Mouse (Mus musculus): ENCODE measurements around the gene Gad2. TPM values are rescaled to one million over a fixed set of nuclear protein-coding genes. Genes with fewer than 3 reads are reported as not detected.

Gene Gad2
- polyA plus RNA-seq, 1 experiment from 2014 or later: not detected

- H3K4me1 ChIP-seq (ENCODE audit: control insufficient read depth, insufficient read depth, low read length): peaks cover 7% of the 10 kb centered on the region; the same call in 1 of the 2 replicates
- WGBS: under 1% methylated on average over 6 of the region's 6 CpGs
- no peak overlapping the region for H3K4me3 ChIP-seq (ENCODE audit: low read depth, low read length)
- no peak overlapping the region for H3K9ac ChIP-seq (replicated peaks; ENCODE audit: low read depth, low read length)
- H3K9me3 ChIP-seq (ENCODE audit: control insufficient read depth, low read depth, low read length): no peaks in the 10 kb centered on the region
- no peaks in the 10 kb centered on the region for H3K36me3 ChIP-seq (ENCODE audit: control insufficient read depth, insufficient read depth, low read length)
- ATAC-seq (ENCODE audit: insufficient number of reproducible peaks, insufficient read depth, low FRiP score, low read depth): no peak
- no peak overlapping the region for H3K4me2 ChIP-seq (replicated peaks; ENCODE audit: low read depth, low read length)
- H3K27me3 ChIP-seq (ENCODE audit: control insufficient read depth, insufficient read depth, low read length): peaks cover 60% of the 10 kb centered on the region
- H3K27ac ChIP-seq (ENCODE audit: low read length): no peak overlapping the region
These were observed 2.0 kb upstream of the Gad2 start for GRCm38 (mm10) chr2:22620030-22620429.

GRCm38 (mm10) chr2:22620534-22620933, 1.5 kb upstream of the Gad2 start:
- Histone ChIP-seq H3K9me3 (ENCODE audit: control insufficient read depth, low read depth, low read length) (no peaks in the 10 kb centered on the region), H3K27ac (ENCODE audit: low read length) (no peak overlapping the region), H3K4me2 (replicated peaks; ENCODE audit: low read depth, low read length) (no peak overlapping the region), H3K36me3 (ENCODE audit: control insufficient read depth, insufficient read depth, low read length) (no peaks in the 10 kb centered on the region), H3K4me3 (ENCODE audit: low read depth, low read length) (no peak overlapping the region), H3K9ac (replicated peaks; ENCODE audit: low read depth, low read length) (no peak overlapping the region), H3K27me3 (ENCODE audit: control insufficient read depth, insufficient read depth, low read length) (peaks cover 65% of the 10 kb centered on the region), H3K4me1 (ENCODE audit: control insufficient read depth, insufficient read depth, low read length) (peaks cover 7% of the 10 kb centered on the region; the same call in 1 of the 2 replicates)
- WGBS: 6% methylated on average over 7 of the region's 7 CpGs
- ATAC-seq (ENCODE audit: insufficient number of reproducible peaks, insufficient read depth, low FRiP score, low read depth): no peak

- H3K4me3 ChIP-seq (ENCODE audit: low read depth, low read length): 0 out of 2 replicates have a peak overlapping the region, but pooled peaks have one; percentile 31
- no peak overlapping the region for H3K9ac ChIP-seq (replicated peaks; ENCODE audit: low read depth, low read length)
- H3K27me3 ChIP-seq (ENCODE audit: control insufficient read depth, insufficient read depth, low read length): peaks cover 71% of the 10 kb centered on the region
- H3K4me2 ChIP-seq (replicated peaks; ENCODE audit: low read depth, low read length): no peak overlapping the region; the same call in 1 of the 2 replicates
- no peaks in the 10 kb centered on the region for H3K36me3 ChIP-seq (ENCODE audit: control insufficient read depth, insufficient read depth, low read length)
- no peaks in the 10 kb centered on the region for H3K9me3 ChIP-seq (ENCODE audit: control insufficient read depth, low read depth, low read length)
- no peak overlapping the region for H3K27ac ChIP-seq (ENCODE audit: low read length)
- 4% methylated on average over 20 of the region's 20 CpGs for WGBS
- no peak for ATAC-seq (ENCODE audit: insufficient number of reproducible peaks, insufficient read depth, low FRiP score, low read depth)
- H3K4me1 ChIP-seq (ENCODE audit: control insufficient read depth, insufficient read depth, low read length): peaks cover 7% of the 10 kb centered on the region; the same call in 1 of the 2 replicates
These were observed 802 bp upstream of the Gad2 start for GRCm38 (mm10) chr2:22620978-22621827.

DNA sequence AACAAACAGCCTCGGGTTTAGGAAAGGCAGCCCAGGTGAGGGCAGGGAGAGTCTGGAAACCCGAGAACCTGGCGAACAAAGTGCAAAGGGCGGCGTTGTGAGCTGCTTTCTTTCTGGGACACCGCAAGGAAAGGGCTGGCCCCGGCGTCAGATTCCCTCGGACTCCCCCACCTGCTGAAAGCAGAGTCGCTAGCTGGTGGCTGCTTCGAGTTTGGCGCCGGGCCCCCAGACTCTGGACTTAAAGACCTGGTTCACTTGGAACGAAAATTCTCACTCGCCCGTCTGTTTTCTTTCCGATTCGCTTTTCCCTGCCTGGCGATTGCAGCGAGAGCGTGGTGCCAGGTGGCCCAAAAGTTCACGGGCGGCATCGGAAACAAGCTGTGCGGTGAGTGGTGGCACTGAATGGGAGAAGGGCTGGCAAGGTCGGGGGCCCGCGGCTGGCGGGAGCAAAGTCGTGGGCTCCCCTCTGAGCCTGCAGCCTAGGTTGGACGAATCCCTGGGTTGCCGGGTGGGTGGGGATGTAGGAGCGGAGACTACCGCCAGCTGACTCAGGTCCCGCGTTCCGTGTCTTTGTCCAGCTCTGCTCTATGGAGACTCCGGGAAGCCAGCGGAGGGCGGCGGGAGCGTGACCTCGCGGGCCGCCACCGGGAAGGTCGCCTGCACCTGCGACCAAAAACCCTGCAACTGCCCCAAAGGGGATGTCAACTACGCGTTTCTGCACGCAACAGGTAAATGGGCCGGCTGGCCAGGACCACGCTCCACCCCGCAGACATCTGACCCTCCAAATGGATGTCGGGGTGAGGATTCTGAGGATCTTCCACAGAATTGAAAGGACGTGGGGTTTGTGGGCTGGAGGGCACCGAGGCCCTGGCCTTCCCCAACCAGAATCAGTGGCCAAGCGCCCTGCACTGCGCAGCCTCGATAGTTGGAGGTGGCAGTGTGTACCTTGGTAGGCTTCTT, 1.4 kb downstream of the Gad2 start:
- peaks cover 73% of the 10 kb centered on the region for H3K27me3 ChIP-seq (ENCODE audit: control insufficient read depth, insufficient read depth, low read length)
- H3K27ac ChIP-seq (ENCODE audit: low read length): no peak overlapping the region
- 0 out of 2 replicates have a peak, but pooled peaks have one; percentile 8 for ATAC-seq (ENCODE audit: insufficient number of reproducible peaks, insufficient read depth, low FRiP score, low read depth)
- peaks cover 7% of the 10 kb centered on the region; the same call in 1 of the 2 replicates for H3K4me1 ChIP-seq (ENCODE audit: control insufficient read depth, insufficient read depth, low read length)
- H3K4me3 ChIP-seq (ENCODE audit: low read depth, low read length): peak overlapping the region; percentile 31; the same call in 1 of the 2 replicates
- WGBS: under 1% methylated on average over 60 of the region's 60 CpGs
- H3K9ac ChIP-seq (replicated peaks; ENCODE audit: low read depth, low read length): no peak overlapping the region
- peak overlapping the region; percentile 62 for H3K4me2 ChIP-seq (replicated peaks; ENCODE audit: low read depth, low read length)
- no peaks in the 10 kb centered on the region for H3K36me3 ChIP-seq (ENCODE audit: control insufficient read depth, insufficient read depth, low read length)
- no peaks in the 10 kb centered on the region for H3K9me3 ChIP-seq (ENCODE audit: control insufficient read depth, low read depth, low read length)

DNA sequence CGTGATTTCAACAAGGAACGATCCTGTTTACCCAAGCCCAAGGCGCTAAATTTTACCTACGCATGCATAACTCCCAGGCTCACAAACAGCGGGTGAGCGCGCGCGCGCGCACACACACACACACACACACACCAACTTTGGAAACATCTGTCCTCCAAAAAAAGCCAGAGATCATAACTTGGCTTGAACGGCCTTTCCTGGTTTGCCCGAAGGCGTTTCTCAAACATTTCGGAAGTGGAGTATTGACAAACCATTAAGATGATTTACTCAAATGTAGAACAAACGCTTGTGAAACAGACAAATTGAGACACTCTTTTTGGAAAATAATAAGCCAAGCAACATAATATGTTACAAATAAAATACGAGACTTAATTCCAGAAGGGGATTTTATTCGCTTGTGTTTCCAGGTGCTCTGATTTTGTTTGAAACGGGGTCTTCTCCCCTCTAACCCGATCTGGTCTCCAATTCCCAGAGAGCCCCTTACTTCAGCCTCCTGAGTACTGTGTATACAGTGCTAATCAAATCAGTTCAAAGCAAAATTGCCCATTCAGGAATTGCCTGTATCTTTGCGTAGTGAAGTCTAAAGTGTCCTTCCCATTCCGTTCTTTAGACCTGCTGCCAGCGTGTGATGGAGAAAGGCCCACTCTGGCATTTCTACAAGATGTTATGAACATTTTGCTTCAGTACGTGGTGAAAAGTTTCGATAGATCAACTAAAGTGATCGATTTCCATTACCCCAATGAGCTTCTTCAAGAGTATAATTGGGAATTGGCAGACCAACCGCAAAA, 2.4 kb downstream of the Gad2 start:
- H3K4me3 ChIP-seq (ENCODE audit: low read depth, low read length): no peak overlapping the region
- WGBS: 5% methylated on average over 27 of the region's 27 CpGs
- H3K4me2 ChIP-seq (replicated peaks; ENCODE audit: low read depth, low read length): no peak overlapping the region

GRCm38 (mm10) chr2:22625096-22625960, 3.3 kb downstream of the Gad2 start:
- Histone ChIP-seq H3K27me3 (ENCODE audit: control insufficient read depth, insufficient read depth, low read length) (peaks cover 58% of the 10 kb centered on the region), H3K9ac (replicated peaks; ENCODE audit: low read depth, low read length) (no peak overlapping the region), H3K4me3 (ENCODE audit: low read depth, low read length) (no peak overlapping the region)

More for the DNA sequence above, 2.4 kb downstream of the Gad2 start:
- no peak overlapping the region for H3K9ac ChIP-seq (replicated peaks; ENCODE audit: low read depth, low read length)
- no peaks in the 10 kb centered on the region for H3K9me3 ChIP-seq (ENCODE audit: control insufficient read depth, low read depth, low read length)
- H3K27me3 ChIP-seq (ENCODE audit: control insufficient read depth, insufficient read depth, low read length): peaks cover 66% of the 10 kb centered on the region
- no peaks in the 10 kb centered on the region for H3K36me3 ChIP-seq (ENCODE audit: control insufficient read depth, insufficient read depth, low read length)
- ATAC-seq (ENCODE audit: insufficient number of reproducible peaks, insufficient read depth, low FRiP score, low read depth): no peak
- H3K27ac ChIP-seq (ENCODE audit: low read length): no peak overlapping the region
- H3K4me1 ChIP-seq (ENCODE audit: control insufficient read depth, insufficient read depth, low read length): peaks cover 7% of the 10 kb centered on the region; the same call in 1 of the 2 replicates

DNA sequence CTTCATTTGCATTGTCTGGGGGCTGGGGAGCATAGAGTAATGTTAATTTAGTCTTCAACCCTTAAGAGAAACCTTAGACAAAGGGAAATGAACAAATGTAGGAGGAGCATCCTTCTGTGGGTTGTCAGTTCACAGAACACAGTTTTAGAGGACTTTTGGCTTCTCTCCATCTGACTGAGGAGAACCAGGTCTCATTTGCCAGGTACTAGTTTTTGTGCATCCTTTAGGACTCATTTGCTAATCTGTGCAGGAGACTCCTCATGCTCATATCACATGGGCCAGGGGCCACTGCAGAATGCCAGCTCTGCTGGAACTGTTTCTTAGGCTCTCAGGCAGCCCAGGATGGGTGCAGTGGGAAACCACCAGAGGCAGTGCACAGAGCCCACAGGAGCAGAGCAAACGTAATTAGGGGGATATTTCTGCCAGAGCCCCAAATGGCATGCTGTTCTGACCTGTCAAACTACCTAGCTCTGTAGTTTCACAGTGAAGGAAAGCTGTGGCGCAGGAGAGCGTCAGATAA, 5.2 kb downstream of the Gad2 start:
- H3K9me3 ChIP-seq (ENCODE audit: control insufficient read depth, low read depth, low read length): no peaks in the 10 kb centered on the region
- H3K4me3 ChIP-seq (ENCODE audit: low read depth, low read length): no peak overlapping the region
- no peak overlapping the region for H3K9ac ChIP-seq (replicated peaks; ENCODE audit: low read depth, low read length)
- H3K27me3 ChIP-seq (ENCODE audit: control insufficient read depth, insufficient read depth, low read length): peaks cover 42% of the 10 kb centered on the region
- no peak overlapping the region for H3K27ac ChIP-seq (ENCODE audit: low read length)
- H3K4me1 ChIP-seq (ENCODE audit: control insufficient read depth, insufficient read depth, low read length): peaks cover 7% of the 10 kb centered on the region; the same call in 1 of the 2 replicates
- WGBS: 29% methylated on average over 3 of the region's 3 CpGs
- ATAC-seq (ENCODE audit: insufficient number of reproducible peaks, insufficient read depth, low FRiP score, low read depth): no peak
- no peak overlapping the region for H3K4me2 ChIP-seq (replicated peaks; ENCODE audit: low read depth, low read length)
- no peaks in the 10 kb centered on the region for H3K36me3 ChIP-seq (ENCODE audit: control insufficient read depth, insufficient read depth, low read length)

More at GRCm38 (mm10) chr2:22625096-22625960, 3.3 kb downstream of the Gad2 start:
- Histone ChIP-seq H3K9me3 (ENCODE audit: control insufficient read depth, low read depth, low read length) (no peaks in the 10 kb centered on the region), H3K27ac (ENCODE audit: low read length) (no peak overlapping the region), H3K4me2 (replicated peaks; ENCODE audit: low read depth, low read length) (no peak overlapping the region), H3K4me1 (ENCODE audit: control insufficient read depth, insufficient read depth, low read length) (peaks cover 7% of the 10 kb centered on the region; the same call in 1 of the 2 replicates), H3K36me3 (ENCODE audit: control insufficient read depth, insufficient read depth, low read length) (no peaks in the 10 kb centered on the region)
- WGBS: 12% methylated on average over 16 of the region's 16 CpGs
- ATAC-seq (ENCODE audit: insufficient number of reproducible peaks, insufficient read depth, low FRiP score, low read depth): no peak
